Mouse (Mus musculus): ENCODE measurements around the gene Adam23.

- TF ChIP-seq POLR2AphosphoS2 (IDR thresholded peaks at IDR 0.05; ENCODE audit: insufficient read length, low read depth), result no peak
- TF ChIP-seq POLR2A (IDR thresholded peaks at IDR 0.05; ENCODE audit: insufficient read length, low read depth), result no peak
- no peak for TF ChIP-seq MYOD1 (IDR thresholded peaks at IDR 0.05; ENCODE audit: control insufficient read depth in 1 of 3, insufficient read length in 2 of 3, low read depth in 2 of 3)
- no peak for TF ChIP-seq MAX (IDR thresholded peaks at IDR 0.05; ENCODE audit: low read depth)
- no peak for TF ChIP-seq SRF (IDR thresholded peaks at IDR 0.05; ENCODE audit: control insufficient read depth, insufficient read length, low read depth)
- TF ChIP-seq E2F4 (IDR thresholded peaks at IDR 0.05; ENCODE audit: insufficient read depth), result no peak
- TF ChIP-seq CEBPB (IDR thresholded peaks at IDR 0.05; ENCODE audit: insufficient read depth, poor library complexity, severe bottlenecking), result no peak
- no peak for TF ChIP-seq REST (IDR thresholded peaks at IDR 0.05; ENCODE audit: insufficient read depth, insufficient read length)
- TF ChIP-seq USF1 (IDR thresholded peaks at IDR 0.05; ENCODE audit: low read depth), result no peak
These were observed 27.2 kb upstream of the Adam23 start for GRCm38 (mm10) chr1:63418491-63418890.

Data from myocyte (in vitro differentiated cells).